Mouse (Mus musculus) stomach, postnatal 0 days (tissue): ENCODE results near the gene Cfap44.

Experiments
- CTCF ChIP-seq: IDR thresholded peaks from 2 replicates; pipeline ENCODE4 v1.5.1; 2016; ENCODE audit warnings: antibody characterized with exemption, low read depth, mild to moderate bottlenecking, moderate library complexity
- EP300 ChIP-seq: optimal IDR thresholded peaks from 2 replicates; pipeline ENCODE3; 2016; ENCODE audit warnings: antibody characterized with exemption

GRCm38 (mm10) chr16:44487194-44487593 lies 92.6 kb downstream of the Cfap44 start:
- TF ChIP-seq CTCF, result no peak
- TF ChIP-seq EP300, result no peak
